Mouse (Mus musculus) bone marrow, adult 2 months (tissue): Measurements from ENCODE around the gene Rpl22l1.

Source experiments
- CTCF ChIP-seq: fragments of 200-500 bp; IDR thresholded peaks from 2 replicates; pipeline ENCODE4 v1.5.1; 2011; ENCODE audit warnings: low read length, control low read depth; ENCODE audit not compliant: control insufficient read depth, insufficient read depth
- POLR2A ChIP-seq: fragments of 200-500 bp; IDR thresholded peaks from 2 replicates; pipeline ENCODE4 v1.6.1; 2011; ENCODE audit warnings: low read depth, mild to moderate bottlenecking, control low read depth, low read length, borderline replicate concordance; ENCODE audit not compliant: control insufficient read depth

DNA sequence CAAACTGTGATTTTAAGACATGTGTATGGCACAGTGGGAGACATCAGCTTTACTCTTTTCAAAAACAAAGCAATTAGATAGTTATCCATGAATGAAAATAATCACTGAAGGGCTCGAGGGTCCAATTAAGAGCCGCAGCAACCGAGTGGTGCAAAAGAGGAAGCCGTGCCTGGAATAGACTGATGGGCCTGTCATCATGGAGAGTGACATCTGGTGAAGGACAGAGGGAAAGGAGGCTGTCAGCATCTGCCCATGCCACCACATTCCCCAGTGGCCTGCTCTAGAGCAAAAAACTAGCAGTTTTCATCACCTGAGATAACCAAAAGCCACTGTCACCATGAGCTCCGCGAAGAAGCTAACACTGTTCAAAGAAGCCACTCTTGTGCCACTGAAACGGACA, 49.8 kb upstream of the Rpl22l1 start:
- TF ChIP-seq CTCF = no peak
- no peak for TF ChIP-seq POLR2A
